Mouse (Mus musculus) C2C12 (cell line): ENCODE data around the gene Cdc42ep5.

Experiments
- CEBPB ChIP-seq: IDR thresholded peaks from one replicate; pipeline ENCODE4 v1.6.1; 2011; ENCODE audit warnings: low read depth, mild to moderate bottlenecking, control low read depth, moderate library complexity
- CTCF ChIP-seq: IDR thresholded peaks from one replicate; pipeline ENCODE4 v1.5.1; 2011; ENCODE audit not compliant: control insufficient read depth, insufficient read depth, insufficient read length
- MAX ChIP-seq: IDR thresholded peaks from one replicate; pipeline ENCODE4 v1.6.1; 2011; ENCODE audit warnings: mild to moderate bottlenecking, control low read depth
- MYOG ChIP-seq: IDR thresholded peaks from one replicate; pipeline ENCODE4 v1.6.1; 2011; ENCODE audit not compliant: control insufficient read depth, insufficient read length; ENCODE audit errors: extremely low read depth

DNA sequence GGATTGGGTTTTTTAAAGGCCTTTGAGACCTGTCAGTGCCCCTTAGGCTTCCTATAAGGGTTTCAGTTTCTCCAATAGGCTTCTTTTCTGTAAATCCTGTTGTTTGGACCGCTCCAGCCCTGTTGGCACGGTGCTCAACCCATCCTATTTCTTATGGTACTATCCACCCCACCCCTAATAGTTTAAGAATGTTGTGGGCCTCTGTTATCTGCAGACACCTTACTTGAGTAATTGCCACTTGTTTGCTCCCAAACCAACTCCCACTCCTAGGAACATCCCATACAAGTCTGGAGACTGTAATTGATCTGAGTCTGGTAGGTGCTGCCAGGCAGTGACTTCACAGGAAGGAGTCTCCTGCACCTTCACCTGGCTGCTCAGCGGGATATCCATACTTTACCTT is 26.9 kb downstream of the Cdc42ep5 start:
- TF ChIP-seq CTCF (no peak), MAX (no peak), MYOG (no peak), CEBPB (no peak)
